Mouse (Mus musculus) neural tube, embryonic 11.5 days (tissue): Measurements from ENCODE around the gene Crygb. TPM values are rescaled to one million over a fixed set of nuclear protein-coding genes. Genes with fewer than 3 reads are reported as not detected.

Experiments used
- ATAC-seq: fragments of 200-750 bp; cut with Nextera tagmentation; 2 replicates; pipeline ENCODE4 v1.8.0; 2017; ENCODE audit warnings: moderate number of reproducible peaks, mild to moderate bottlenecking, moderate TSS enrichment, moderate library complexity; ENCODE audit not compliant: insufficient read depth, low FRiP score, low TSS enrichment
- DNase-seq: peaks from one replicate; pipeline ENCODE4 v3.0.0-alpha.2; 2015; ENCODE audit warnings: low spot score
- H3K27ac ChIP-seq: fragments of 300-500 bp; sonication (generic); 2 replicates; pipeline ENCODE4 v1.5.1; 2014; ENCODE audit warnings: low read depth, mild to moderate bottlenecking, low read length
- H3K27me3 ChIP-seq: fragments of 300-500 bp; sonication (generic); 2 replicates; pipeline ENCODE4 v1.6.1; 2014; ENCODE audit warnings: mild to moderate bottlenecking, low read length, mixed read lengths; ENCODE audit not compliant: control insufficient read depth, insufficient read depth
- H3K36me3 ChIP-seq: fragments of 300-500 bp; sonication (generic); 2 replicates; pipeline ENCODE4 v1.6.1; 2014; ENCODE audit warnings: mild to moderate bottlenecking, low read length, moderate library complexity, mixed read lengths; ENCODE audit not compliant: control insufficient read depth, insufficient read depth
- H3K4me1 ChIP-seq: fragments of 300-500 bp; sonication (generic); 2 replicates; pipeline ENCODE4 v1.6.1; 2014; ENCODE audit warnings: low read length, mixed read lengths; ENCODE audit not compliant: control insufficient read depth, insufficient read depth
- H3K4me2 ChIP-seq: fragments of 300-500 bp; sonication (generic); 2 replicates; pipeline ENCODE4 v1.6.1; 2014; ENCODE audit warnings: low read depth, mild to moderate bottlenecking, moderate library complexity
- H3K4me3 ChIP-seq: fragments of 300-500 bp; sonication (generic); 2 replicates; pipeline ENCODE4 v1.5.1; 2014; ENCODE audit warnings: low read depth, low read length
- H3K9ac ChIP-seq: fragments of 300-500 bp; sonication (generic); 2 replicates; pipeline ENCODE4 v1.6.1; 2014; ENCODE audit warnings: mild to moderate bottlenecking, low read length
- H3K9me3 ChIP-seq: fragments of 300-500 bp; sonication (generic); 2 replicates; pipeline ENCODE4 v1.6.1; 2016; ENCODE audit warnings: low read length; ENCODE audit not compliant: control insufficient read depth
- WGBS: fragments of 180-500 bp; shearing (Covaris S2); extraction: QIAGEN DNeasy Blood & Tissue Kit; methylation state at CpG from one replicate; pipeline ENCODE4 v1.1.7; 2014; 5-methylcytosine and 5-hydroxymethylcytosine counted together
- polyA plus RNA-seq: library from polyadenylated mRNA; unstranded; fragments of >200 nt; fragmentation: Nextera tagmentation; extraction: Ambion mirVana; gene quantifications from 2 replicates; pipeline ENCODE4 v1.2.1, GENCODE M21; 2014

Gene Crygb
- polyA plus RNA-seq = not detected in 2 replicates

DNA sequence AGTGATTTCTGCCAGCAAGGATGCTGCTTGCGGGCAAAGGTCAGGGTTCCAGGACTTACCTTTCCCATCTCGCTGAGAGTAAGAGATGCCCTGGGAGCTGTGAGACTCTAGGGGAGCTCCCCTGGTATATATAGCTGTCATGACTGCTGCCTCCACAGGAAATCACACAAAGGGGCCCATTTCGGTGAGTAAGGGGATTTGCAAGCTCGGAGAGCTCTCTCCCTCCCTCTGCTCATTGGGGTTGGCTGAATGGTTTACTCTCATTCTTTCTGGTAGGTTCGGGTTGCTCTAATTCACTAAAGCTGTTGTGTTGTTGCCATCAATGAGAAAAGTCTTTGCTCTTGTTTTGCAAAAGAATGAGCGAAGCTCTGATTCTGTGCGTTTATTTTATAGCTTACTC is at the start of gene Crygb:
TSS of gene Crygb (minus strand) at position 101 of the 400 bp plus-strand sequence.
- Histone ChIP-seq H3K4me3 (no peak within 1 kb of the TSS), H3K4me1 (no peaks in the 10 kb centered on the region), H3K4me2 (no peak within 1 kb of the TSS), H3K9ac (no peak within 1 kb of the TSS), H3K27ac (no peak within 1 kb of the TSS), H3K27me3 (no peaks in the 10 kb centered on the region), H3K36me3 (no peaks in the 10 kb centered on the region), H3K9me3 (no peaks in the 10 kb centered on the region)
- DNase-seq = no peak
- WGBS = 38% methylated on average over 7 of the region's 7 CpGs
- ATAC-seq = no peak

DNA sequence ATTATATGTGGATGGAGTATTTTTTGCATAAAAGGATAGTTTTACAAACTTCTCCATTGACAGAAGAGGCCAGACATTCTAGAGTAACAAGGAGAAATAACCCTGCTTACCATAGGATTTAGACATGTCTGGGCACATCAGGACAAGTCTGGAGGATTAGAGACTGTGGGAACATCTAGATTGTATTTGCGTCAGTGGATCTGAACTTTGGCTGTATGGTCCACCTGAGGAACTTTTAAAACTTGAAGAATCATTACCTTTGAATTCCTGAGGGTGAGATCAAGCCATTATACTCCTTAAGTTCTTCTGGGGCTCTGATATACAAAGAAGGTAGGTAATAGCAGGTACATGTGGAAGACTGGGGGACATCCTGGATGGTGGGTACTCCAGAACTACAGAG is 49.6 kb upstream of the Crygb start:
- DNase-seq = no peak
- Histone ChIP-seq H3K27me3 (no peaks in the 10 kb centered on the region), H3K4me3 (no peak overlapping the region), H3K36me3 (no peaks in the 10 kb centered on the region), H3K4me2 (no peak overlapping the region), H3K4me1 (no peaks in the 10 kb centered on the region), H3K9me3 (no peaks in the 10 kb centered on the region), H3K9ac (no peak overlapping the region), H3K27ac (no peak overlapping the region)
- ATAC-seq = no peak
- WGBS = 94% methylated on average over 1 of the region's 1 CpGs

DNA sequence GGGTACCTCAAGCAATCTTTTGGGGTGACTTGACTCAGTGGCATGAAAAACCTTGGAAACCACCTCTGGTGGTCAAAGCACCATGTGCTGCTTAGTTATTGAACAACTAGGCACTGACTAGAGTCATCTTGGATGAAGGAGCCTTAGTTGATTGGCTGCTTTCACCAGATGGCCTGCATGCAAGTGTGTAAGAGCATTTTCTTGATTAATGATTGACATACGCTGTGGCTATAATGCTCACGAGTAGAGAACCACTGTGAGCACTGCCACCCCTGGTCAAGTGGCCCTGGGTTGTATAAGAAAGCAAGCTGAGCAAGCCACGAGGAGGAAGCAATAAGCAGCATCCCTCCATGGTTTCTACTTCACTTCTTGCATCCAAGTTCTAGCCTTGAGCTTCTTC is 48.1 kb upstream of the Crygb start:
- H3K9me3 ChIP-seq = no peaks in the 10 kb centered on the region
- H3K27ac ChIP-seq = no peak overlapping the region
- no peaks in the 10 kb centered on the region for H3K4me1 ChIP-seq
- H3K36me3 ChIP-seq = no peaks in the 10 kb centered on the region
- no peak overlapping the region for H3K4me2 ChIP-seq
- DNase-seq (no peak), ATAC-seq (no peak)
- H3K27me3 ChIP-seq = no peaks in the 10 kb centered on the region
- 88% methylated on average over 3 of the region's 3 CpGs for WGBS
- H3K4me3 ChIP-seq = no peak overlapping the region
- no peak overlapping the region for H3K9ac ChIP-seq

DNA sequence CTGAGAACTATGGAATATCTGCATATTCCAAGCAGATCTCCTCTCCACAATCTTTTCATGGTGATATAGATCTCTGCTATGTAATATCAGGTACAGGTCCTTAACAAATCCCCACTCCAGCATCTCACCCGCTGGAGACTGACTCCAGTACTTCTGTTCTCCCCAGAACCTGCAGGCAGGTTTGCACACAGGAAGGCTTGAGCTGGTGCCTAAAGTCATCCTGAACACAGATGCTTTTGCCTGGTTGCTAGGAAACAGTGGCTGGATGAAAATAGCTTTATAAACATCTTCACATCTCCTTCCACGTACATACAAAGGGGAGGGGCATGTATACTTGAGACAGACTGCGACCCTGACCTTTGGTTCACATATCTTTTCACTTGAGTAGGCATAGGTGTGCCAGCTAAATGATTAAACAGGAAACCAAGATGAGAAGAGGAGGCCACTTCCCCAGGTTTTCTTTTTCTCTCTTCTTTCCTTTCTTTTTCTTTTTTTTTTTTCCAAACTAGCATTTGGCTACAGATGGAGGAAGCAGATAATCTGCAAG is 47.6 kb upstream of the Crygb start:
- WGBS = 79% methylated on average over 3 of the region's 3 CpGs
- no peak for ATAC-seq
- no peak for DNase-seq
- Histone ChIP-seq H3K9ac (no peak overlapping the region), H3K4me3 (no peak overlapping the region), H3K36me3 (no peaks in the 10 kb centered on the region), H3K4me1 (no peaks in the 10 kb centered on the region), H3K27ac (no peak overlapping the region), H3K9me3 (no peaks in the 10 kb centered on the region), H3K4me2 (no peak overlapping the region), H3K27me3 (no peaks in the 10 kb centered on the region)

DNA sequence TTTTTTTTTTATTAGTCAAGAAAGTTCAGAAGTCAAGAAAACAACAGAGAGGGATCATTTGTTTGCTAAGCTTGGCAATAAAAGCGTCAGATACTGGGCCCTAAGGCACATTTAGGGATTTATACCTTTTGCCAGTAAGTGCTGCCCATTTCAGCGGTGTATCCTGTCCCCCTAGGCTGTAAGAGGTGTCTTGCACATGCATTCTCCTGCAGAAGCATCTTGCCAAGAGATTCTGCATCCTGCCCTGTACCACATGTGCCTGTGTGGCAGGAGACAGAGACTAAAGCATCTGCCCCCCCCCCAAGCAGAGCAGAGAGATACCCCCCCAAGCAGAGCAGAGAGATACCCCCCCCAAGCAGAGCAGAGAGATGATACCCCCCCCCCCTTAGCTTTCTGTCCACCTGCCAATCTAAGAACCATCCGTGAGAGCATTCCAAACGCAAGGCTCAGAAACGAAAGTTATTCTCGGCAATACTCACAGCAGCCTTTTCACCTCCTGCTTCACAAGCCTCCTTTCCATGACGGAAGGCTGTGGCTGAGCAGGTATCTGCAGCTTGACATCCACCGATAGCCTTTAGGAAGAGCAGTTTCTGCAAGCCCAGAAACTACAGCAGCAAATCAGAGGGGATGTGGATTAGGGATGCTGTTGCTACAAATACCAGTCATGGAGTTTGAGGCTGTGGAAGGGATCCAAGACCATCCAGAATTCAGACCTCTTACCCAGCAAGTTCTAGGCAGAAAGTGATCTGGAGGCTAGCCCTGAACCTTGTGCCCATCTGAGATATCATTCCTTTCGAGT is 40.7 kb upstream of the Crygb start, which contains the start of gene D630023F18Rik:
TSS of gene D630023F18Rik (minus strand) at position 641 of the 799 bp plus-strand sequence.
- H3K4me2 ChIP-seq = peak within 1 kb of the TSS; percentile 32; the same call in 1 of the 2 replicates
- no peak within 1 kb of the TSS for H3K4me3 ChIP-seq
- H3K27ac ChIP-seq = no peak within 1 kb of the TSS
- H3K9ac ChIP-seq = no peak within 1 kb of the TSS
- DNase-seq = no peak
- ATAC-seq = no peak
- H3K36me3 ChIP-seq = no peaks in the 10 kb centered on the region
- H3K9me3 ChIP-seq = no peaks in the 10 kb centered on the region
- WGBS = 30% methylated on average over 9 of the region's 9 CpGs
- no peaks in the 10 kb centered on the region for H3K4me1 ChIP-seq
- H3K27me3 ChIP-seq = no peaks in the 10 kb centered on the region

DNA sequence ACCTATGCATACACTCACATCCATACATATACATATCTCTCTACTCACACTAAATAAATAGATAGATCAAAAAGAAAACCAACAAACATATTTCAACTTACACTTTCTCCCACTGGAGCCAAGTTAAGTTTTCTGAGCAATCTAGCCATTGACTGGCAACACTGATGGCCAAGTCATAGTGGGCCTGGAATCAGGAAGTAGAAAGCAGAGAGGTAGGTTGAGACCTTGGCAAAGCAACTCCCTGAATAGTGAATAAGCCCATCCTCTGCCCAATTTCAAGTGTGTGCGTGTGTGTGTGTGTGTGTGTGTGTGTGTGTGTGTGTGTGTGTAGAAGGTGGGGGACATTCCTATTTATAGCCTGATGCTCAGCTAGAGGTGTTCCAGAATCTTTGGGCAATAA is 37.4 kb upstream of the Crygb start, which contains the start of gene Gm28845:
TSS of gene Gm28845 (minus strand) at position 121 of the 400 bp plus-strand sequence.
- no peaks in the 10 kb centered on the region for H3K9me3 ChIP-seq
- 85% methylated on average over 1 of the region's 1 CpGs for WGBS
- H3K4me3 ChIP-seq = no peak within 1 kb of the TSS
- no peak within 1 kb of the TSS for H3K4me2 ChIP-seq
- H3K36me3 ChIP-seq = no peaks in the 10 kb centered on the region
- DNase-seq (no peak), ATAC-seq (no peak)
- H3K27ac ChIP-seq = no peak within 1 kb of the TSS
- no peaks in the 10 kb centered on the region for H3K4me1 ChIP-seq
- no peaks in the 10 kb centered on the region for H3K27me3 ChIP-seq
- no peak within 1 kb of the TSS for H3K9ac ChIP-seq

DNA sequence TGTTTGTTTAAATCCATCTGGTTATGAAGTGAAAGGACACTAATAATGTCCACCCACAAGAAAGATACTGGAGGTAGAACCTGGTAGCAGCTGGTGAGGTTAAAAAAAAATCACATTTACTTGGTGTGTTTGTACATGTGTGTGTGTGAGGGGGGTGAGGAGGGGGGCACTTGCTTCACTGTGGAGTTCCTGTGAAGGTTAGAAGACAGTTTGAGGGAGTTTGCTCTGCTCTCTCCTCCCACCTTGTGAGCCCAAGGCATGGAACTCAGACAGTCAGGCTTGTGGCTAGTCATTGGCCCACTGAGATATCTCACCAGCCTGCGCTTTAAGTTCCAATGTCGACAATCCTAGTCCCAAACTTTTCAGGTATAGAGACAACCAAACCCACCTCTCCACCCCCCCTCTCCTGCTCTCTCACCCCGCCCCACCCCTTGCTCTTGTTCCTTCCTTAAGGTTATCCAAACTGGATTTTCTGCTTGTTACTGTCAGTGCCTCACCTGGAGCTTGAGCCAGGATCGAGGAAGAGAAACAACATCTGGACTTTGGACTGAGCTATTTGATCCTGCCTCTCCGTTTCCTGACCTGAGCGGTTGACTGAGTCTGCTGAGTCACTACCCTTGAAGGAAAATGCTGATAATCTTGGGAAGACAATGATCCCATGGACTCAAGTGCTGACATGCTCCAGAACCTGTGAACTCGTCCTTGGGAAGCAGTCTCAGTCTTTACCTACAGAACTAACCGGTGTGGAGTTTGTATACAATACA is 36.2 kb upstream of the Crygb start:
- no peak overlapping the region for H3K4me2 ChIP-seq
- DNase-seq (no peak), ATAC-seq (no peak)
- H3K9ac ChIP-seq = no peak overlapping the region
- no peak overlapping the region for H3K27ac ChIP-seq
- no peaks in the 10 kb centered on the region for H3K27me3 ChIP-seq
- no peaks in the 10 kb centered on the region for H3K4me1 ChIP-seq
- H3K9me3 ChIP-seq = no peaks in the 10 kb centered on the region
- H3K4me3 ChIP-seq = no peak overlapping the region
- 82% methylated on average over 8 of the region's 8 CpGs for WGBS
- H3K36me3 ChIP-seq = no peaks in the 10 kb centered on the region

DNA sequence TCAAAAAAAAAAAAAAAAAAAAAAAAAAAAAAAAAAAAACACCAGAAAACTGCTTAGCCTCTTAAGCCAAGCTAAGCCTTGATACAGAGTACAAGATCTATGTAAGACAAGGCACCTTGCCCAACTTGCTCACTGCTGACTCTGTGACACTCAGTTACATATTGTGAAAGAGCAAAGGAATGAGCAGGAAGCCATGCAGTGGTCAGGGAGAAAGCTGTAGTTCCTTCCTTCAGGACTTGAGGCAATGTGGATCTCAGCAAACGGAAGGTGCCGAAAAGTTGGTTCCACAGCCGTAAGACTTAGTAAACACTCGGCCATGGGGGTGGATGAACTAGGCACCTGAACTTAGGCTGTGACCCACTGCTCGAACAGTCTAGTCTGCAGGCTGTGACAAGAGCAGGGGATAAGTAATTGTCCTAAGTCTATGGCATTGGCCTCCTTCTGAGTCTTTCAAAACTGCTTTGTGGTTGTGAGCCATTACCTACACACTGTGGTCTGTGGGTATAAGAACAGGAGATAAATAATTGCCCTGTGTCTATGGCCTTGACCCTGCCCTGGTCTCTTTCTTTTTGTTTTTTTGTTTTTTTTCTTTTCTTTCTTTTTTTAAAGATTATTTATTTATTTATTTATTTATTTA is 31.6 kb upstream of the Crygb start:
- no peaks in the 10 kb centered on the region for H3K36me3 ChIP-seq
- H3K4me1 ChIP-seq = no peaks in the 10 kb centered on the region
- no peak overlapping the region for H3K9ac ChIP-seq
- no peak overlapping the region for H3K4me3 ChIP-seq
- H3K27ac ChIP-seq = no peak overlapping the region
- no peak overlapping the region for H3K4me2 ChIP-seq
- no peaks in the 10 kb centered on the region for H3K9me3 ChIP-seq
- WGBS = 86% methylated on average over 5 of the region's 5 CpGs
- no peak for ATAC-seq
- H3K27me3 ChIP-seq = no peaks in the 10 kb centered on the region
- no peak for DNase-seq
